Mouse (Mus musculus) myocyte (in vitro differentiated cells): ENCODE data around the gene Mastl.

Experiments
- MYOD1 ChIP-seq, 3 experiments: IDR thresholded peaks; one replicate each; pipeline ENCODE4 v1.6.1; 2011; ENCODE audit warnings: control low read depth in 2 of 3, low read depth in 2 of 3, mild to moderate bottlenecking in 2 of 3, moderate library complexity in 1 of 3; ENCODE audit not compliant: insufficient read length in 2 of 3, control insufficient read depth in 1 of 3
- MYOG ChIP-seq, 3 experiments: IDR thresholded peaks; one replicate each; pipeline ENCODE4 v1.6.1; 2011; ENCODE audit warnings: control low read depth in 2 of 3, low read depth in 2 of 3, mild to moderate bottlenecking in 2 of 3; ENCODE audit not compliant: insufficient read length in 2 of 3, control insufficient read depth in 1 of 3, insufficient read depth in 1 of 3
- POLR2A ChIP-seq: IDR thresholded peaks from one replicate; pipeline ENCODE4 v1.6.1; 2011; ENCODE audit warnings: low read depth, mild to moderate bottlenecking, control low read depth, moderate library complexity; ENCODE audit not compliant: insufficient read length
- USF1 ChIP-seq: IDR thresholded peaks from one replicate; pipeline ENCODE4 v1.6.1; 2011; ENCODE audit warnings: low read depth, mild to moderate bottlenecking, control low read depth, moderate library complexity

DNA sequence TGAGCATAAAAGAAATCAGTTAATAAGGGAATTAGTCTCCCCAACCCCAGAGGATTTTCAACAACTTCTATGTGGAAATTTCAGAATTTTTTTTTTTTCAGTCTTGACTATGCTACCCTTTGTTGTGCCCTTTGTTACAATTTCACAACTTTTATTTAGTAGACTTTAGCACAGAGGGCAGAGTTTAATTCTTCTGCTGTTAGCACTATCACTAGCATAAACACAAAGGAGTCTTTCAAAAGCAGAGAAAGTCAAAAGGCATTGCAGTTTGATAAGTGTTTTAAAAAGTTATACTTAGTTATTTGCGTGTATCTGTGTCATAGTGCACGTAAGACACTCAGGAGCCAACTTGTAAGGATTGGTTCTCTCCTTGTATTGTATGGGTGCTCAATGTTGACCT lies 77.2 kb downstream of the Mastl start:
- TF ChIP-seq MYOD1 (IDR thresholded peaks at IDR 0.05; ENCODE audit: control insufficient read depth in 1 of 3, insufficient read length in 2 of 3, low read depth in 2 of 3) (no peak), USF1 (no peak), POLR2A (no peak), MYOG (IDR thresholded peaks at IDR 0.05; ENCODE audit: control insufficient read depth in 1 of 3, insufficient read depth in 1 of 3, insufficient read length in 2 of 3, low read depth in 2 of 3) (no peak)
